Mouse (Mus musculus) stomach, postnatal 0 days (tissue): ENCODE results near the gene Prss50. TPM values are rescaled to one million over a fixed set of nuclear protein-coding genes. Genes with fewer than 3 reads are reported as not detected.

Source experiments
- ATAC-seq: fragments of 200-750 bp; cut with Nextera tagmentation; 2 replicates; pipeline ENCODE4 v1.8.0; 2017; ENCODE audit not compliant: low FRiP score, low TSS enrichment
- DNase-seq: peaks from one replicate; pipeline ENCODE4 v3.0.0-alpha.2; 2016; ENCODE audit warnings: low spot score
- H3K27ac ChIP-seq: fragments of 300-500 bp; sonication (generic); replicated peaks from 2 replicates; pipeline ENCODE4 v1.5.1; 2014; ENCODE audit warnings: mild to moderate bottlenecking, control low read depth
- H3K27me3 ChIP-seq: fragments of 300-500 bp; sonication (generic); 2 replicates; pipeline ENCODE4 v1.6.1; 2014; ENCODE audit warnings: low read length; ENCODE audit not compliant: control insufficient read depth, insufficient read depth
- H3K36me3 ChIP-seq: fragments of 300-500 bp; sonication (generic); 2 replicates; pipeline ENCODE4 v1.6.1; 2014; ENCODE audit warnings: low read length, mixed read lengths; ENCODE audit not compliant: control insufficient read depth, insufficient read depth
- H3K4me1 ChIP-seq: fragments of 300-500 bp; sonication (generic); replicated peaks from 2 replicates; pipeline ENCODE4 v1.6.1; 2014; ENCODE audit warnings: antibody characterized with exemption; ENCODE audit not compliant: control insufficient read depth, insufficient read depth
- H3K4me2 ChIP-seq: fragments of 300-500 bp; sonication (generic); replicated peaks from 2 replicates; pipeline ENCODE4 v1.6.1; 2014; ENCODE audit warnings: low read depth, mild to moderate bottlenecking, control low read depth, moderate library complexity
- H3K4me3 ChIP-seq: fragments of 300-500 bp; sonication (generic); 2 replicates; pipeline ENCODE4 v1.5.1; 2014; ENCODE audit warnings: low read depth, low read length, control low read depth
- H3K9ac ChIP-seq: fragments of 300-500 bp; sonication (generic); 2 replicates; pipeline ENCODE4 v1.6.1; 2014; ENCODE audit warnings: mild to moderate bottlenecking, low read length, control low read depth, mixed read lengths
- H3K9me3 ChIP-seq: fragments of 300-500 bp; sonication (generic); 2 replicates; pipeline ENCODE4 v1.6.1; 2016; ENCODE audit warnings: low read length; ENCODE audit not compliant: control insufficient read depth
- CTCF ChIP-seq: IDR thresholded peaks from 2 replicates; pipeline ENCODE4 v1.5.1; 2016; ENCODE audit warnings: antibody characterized with exemption, low read depth, mild to moderate bottlenecking, moderate library complexity
- EP300 ChIP-seq: optimal IDR thresholded peaks from 2 replicates; pipeline ENCODE3; 2016; ENCODE audit warnings: antibody characterized with exemption
- WGBS: fragments of 180-500 bp; shearing (Covaris S2); extraction: QIAGEN DNeasy Blood & Tissue Kit; methylation state at CpG from one replicate; pipeline ENCODE4 v1.1.7; 2014; 5-methylcytosine and 5-hydroxymethylcytosine counted together
- polyA plus RNA-seq: library from polyadenylated mRNA; unstranded; fragments of >200 nt; fragmentation: Nextera tagmentation; extraction: Ambion mirVana; gene quantifications from 2 replicates; pipeline ENCODE4 v1.2.1, GENCODE M21; 2015

Prss50 gene
- polyA plus RNA-seq, 1 experiment from 2014 or later, result 0.10 TPM

- no peak for DNase-seq
- TF ChIP-seq EP300 (no peak), CTCF (no peak)
- ATAC-seq, result no peak
- H3K36me3 ChIP-seq, result no peaks in the 10 kb centered on the region
- H3K27ac ChIP-seq, result no peak overlapping the region
- H3K9me3 ChIP-seq, result no peaks in the 10 kb centered on the region
- no peak overlapping the region for H3K9ac ChIP-seq
- H3K4me3 ChIP-seq, result no peak overlapping the region
- no peaks in the 10 kb centered on the region for H3K27me3 ChIP-seq
- H3K4me1 ChIP-seq, result no peaks in the 10 kb centered on the region
- 67% methylated on average over 7 of the region's 7 CpGs for WGBS
- no peak overlapping the region for H3K4me2 ChIP-seq
Observed at GRCm38 (mm10) chr9:110825832-110826231, 31.9 kb upstream of the Prss50 start.

- Histone ChIP-seq H3K27ac (no peak within 1 kb of the TSS), H3K4me2 (no peak within 1 kb of the TSS), H3K27me3 (no peaks in the 10 kb centered on the region), H3K9me3 (no peaks in the 10 kb centered on the region), H3K4me3 (no peak within 1 kb of the TSS), H3K4me1 (no peaks in the 10 kb centered on the region), H3K36me3 (no peaks in the 10 kb centered on the region), H3K9ac (no peak within 1 kb of the TSS)
- DNase-seq (no peak), ATAC-seq (no peak)
- WGBS, result 62% methylated on average over 3 of the region's 3 CpGs
- TF ChIP-seq EP300 (no peak), CTCF (no peak)
Observed at GRCm38 (mm10) chr9:110826390-110826789, 31.4 kb upstream of the Prss50 start, which contains the start of gene Prss43. Prss43 (plus strand) TSS chr9:110826690.

GRCm38 (mm10) chr9:110833021-110833420 lies 24.7 kb upstream of the Prss50 start:
- Histone ChIP-seq H3K9me3 (no peaks in the 10 kb centered on the region), H3K36me3 (no peaks in the 10 kb centered on the region)
- no peak for DNase-seq

GRCm38 (mm10) chr9:110834411-110834810 lies 23.4 kb upstream of the Prss50 start, which contains the start of gene Prss45:
Prss45 (plus strand) TSS chr9:110834588.
- no peak within 1 kb of the TSS for H3K9ac ChIP-seq
- H3K4me2 ChIP-seq, result no peak within 1 kb of the TSS
- H3K4me1 ChIP-seq, result no peaks in the 10 kb centered on the region
- H3K36me3 ChIP-seq, result no peaks in the 10 kb centered on the region
- H3K27me3 ChIP-seq, result no peaks in the 10 kb centered on the region
- TF ChIP-seq EP300, result no peak
- TF ChIP-seq CTCF, result no peak
- no peaks in the 10 kb centered on the region for H3K9me3 ChIP-seq
- DNase-seq (no peak), ATAC-seq (no peak)
- no peak within 1 kb of the TSS for H3K4me3 ChIP-seq
- no peak within 1 kb of the TSS for H3K27ac ChIP-seq
- 77% methylated on average over 19 of the region's 19 CpGs for WGBS

More at GRCm38 (mm10) chr9:110833021-110833420, 24.7 kb upstream of the Prss50 start:
- 69% methylated on average over 5 of the region's 5 CpGs for WGBS
- Histone ChIP-seq H3K4me1 (no peaks in the 10 kb centered on the region), H3K27ac (no peak overlapping the region), H3K9ac (no peak overlapping the region), H3K27me3 (no peaks in the 10 kb centered on the region), H3K4me2 (no peak overlapping the region), H3K4me3 (no peak overlapping the region)
- TF ChIP-seq CTCF, result no peak
- TF ChIP-seq EP300, result no peak
- ATAC-seq, result no peak

- no peak for DNase-seq
- 41% methylated on average over 10 of the region's 10 CpGs for WGBS
- H3K36me3 ChIP-seq, result no peaks in the 10 kb centered on the region
Observed at GRCm38 (mm10) chr9:110834961-110835360, 22.8 kb upstream of the Prss50 start.

GRCm38 (mm10) chr9:110836112-110836511 lies 21.7 kb upstream of the Prss50 start:
- WGBS, result 62% methylated on average over 2 of the region's 2 CpGs
- ATAC-seq (no peak), DNase-seq (no peak)
- no peak overlapping the region for H3K4me2 ChIP-seq
- H3K36me3 ChIP-seq, result no peaks in the 10 kb centered on the region
- no peak overlapping the region for H3K9ac ChIP-seq
- H3K27me3 ChIP-seq, result no peaks in the 10 kb centered on the region
- no peaks in the 10 kb centered on the region for H3K4me1 ChIP-seq
- TF ChIP-seq CTCF (no peak), EP300 (no peak)
- no peak overlapping the region for H3K27ac ChIP-seq
- no peak overlapping the region for H3K4me3 ChIP-seq
- no peaks in the 10 kb centered on the region for H3K9me3 ChIP-seq

More at GRCm38 (mm10) chr9:110834961-110835360, 22.8 kb upstream of the Prss50 start:
- no peak overlapping the region for H3K4me2 ChIP-seq
- no peaks in the 10 kb centered on the region for H3K27me3 ChIP-seq
- H3K4me1 ChIP-seq, result no peaks in the 10 kb centered on the region
- no peak for TF ChIP-seq CTCF
- no peak for TF ChIP-seq EP300
- no peaks in the 10 kb centered on the region for H3K9me3 ChIP-seq
- H3K4me3 ChIP-seq, result no peak overlapping the region
- no peak for ATAC-seq
- H3K9ac ChIP-seq, result no peak overlapping the region
- H3K27ac ChIP-seq, result no peak overlapping the region
